Mouse (Mus musculus): ENCODE data around the gene Olfr374. TPM values are rescaled to one million over a fixed set of nuclear protein-coding genes. Genes with fewer than 3 reads are reported as not detected.

Olfr374 gene
- polyA plus RNA-seq, 1 experiment from 2014 or later: 0.13 TPM

GRCm38 (mm10) chr8:72160707-72161697 is 54.2 kb downstream of the Olfr374 start, which contains the start of gene Rab8a:
Gene Rab8a (plus strand): TSS chr8:72161200.
- H3K9me3 ChIP-seq (ENCODE audit: control insufficient read depth, low read length): no peaks in the 10 kb centered on the region; the same call in 1 of the 2 replicates
- H3K27me3 ChIP-seq (replicated peaks; ENCODE audit: control insufficient read depth, insufficient read depth, low read length): no peaks in the 10 kb centered on the region
- peaks cover 19% of the 10 kb centered on the region for H3K4me1 ChIP-seq (ENCODE audit: control insufficient read depth, insufficient read depth, low read length)
- peak within 1 kb of the TSS; percentile 56 for H3K4me3 ChIP-seq (ENCODE audit: low read length)
- under 1% methylated on average over 82 of the region's 82 CpGs for WGBS
- H3K27ac ChIP-seq (ENCODE audit: low read length): peak within 1 kb of the TSS; percentile 85
- peak; percentile 99 for ATAC-seq
- peak within 1 kb of the TSS; percentile 84 for H3K4me2 ChIP-seq (ENCODE audit: low read depth, low read length)
- peak within 1 kb of the TSS; percentile 79 for H3K9ac ChIP-seq (ENCODE audit: low read depth, low read length)
- peaks cover 6% of the 10 kb centered on the region; the same call in 1 of the 2 replicates for H3K36me3 ChIP-seq (ENCODE audit: control insufficient read depth, insufficient read depth, low read length)

- Histone ChIP-seq H3K36me3 (ENCODE audit: control insufficient read depth, insufficient read depth, low read length) (peaks cover 6% of the 10 kb centered on the region; the same call in 1 of the 2 replicates), H3K4me3 (ENCODE audit: low read length) (peak overlapping the region; percentile 56; the same call in 1 of the 2 replicates), H3K27ac (ENCODE audit: low read length) (no peak overlapping the region), H3K9me3 (ENCODE audit: control insufficient read depth, low read length) (no peaks in the 10 kb centered on the region; the same call in 1 of the 2 replicates), H3K9ac (ENCODE audit: low read depth, low read length) (peak overlapping the region; percentile 79; the same call in 1 of the 2 replicates), H3K4me2 (ENCODE audit: low read depth, low read length) (peak overlapping the region; percentile 69), H3K4me1 (ENCODE audit: control insufficient read depth, insufficient read depth, low read length) (peaks cover 19% of the 10 kb centered on the region), H3K27me3 (replicated peaks; ENCODE audit: control insufficient read depth, insufficient read depth, low read length) (no peaks in the 10 kb centered on the region)
- no peak for ATAC-seq
Measured at GRCm38 (mm10) chr8:72162821-72163220, 56.0 kb downstream of the Olfr374 start.

Other genes starting within 250 kb of the Olfr374 start
- gene Zfp709, start 225.0 kb upstream of the Olfr374 start, polyA plus RNA-seq (2015; fragmentation: Nextera tagmentation; extraction: Ambion mirVana): 4.6 and 5.1 TPM in 2 replicates
- gene Zfp882, start 198.4 kb upstream of the Olfr374 start, polyA plus RNA-seq (2015; fragmentation: Nextera tagmentation; extraction: Ambion mirVana): 3.0 and 3.8 TPM in 2 replicates
- 18.5 and 21.6 TPM in 2 replicates for gene Zfp617, start 198.4 kb upstream of the Olfr374 start, polyA plus RNA-seq (2015; fragmentation: Nextera tagmentation; extraction: Ambion mirVana)
- gene Zfp961, start 156.0 kb upstream of the Olfr374 start, polyA plus RNA-seq (2015; fragmentation: Nextera tagmentation; extraction: Ambion mirVana): 24.9 and 25.0 TPM in 2 replicates
- 3.3 and 3.8 TPM in 2 replicates for gene Cyp4f18, start 97.4 kb upstream of the Olfr374 start, polyA plus RNA-seq (2015; fragmentation: Nextera tagmentation; extraction: Ambion mirVana)
- not detected in 2 replicates for gene Olfr372, start 65.8 kb upstream of the Olfr374 start, polyA plus RNA-seq (2015; fragmentation: Nextera tagmentation; extraction: Ambion mirVana)
- 0.11 and 0.16 TPM in 2 replicates for gene Olfr373, start 23.9 kb upstream of the Olfr374 start, polyA plus RNA-seq (2015; fragmentation: Nextera tagmentation; extraction: Ambion mirVana)
- gene Tpm4, start 27.9 kb downstream of the Olfr374 start, polyA plus RNA-seq (2015; fragmentation: Nextera tagmentation; extraction: Ambion mirVana): 510 and 538 TPM in 2 replicates
- 177 and 178 TPM in 2 replicates for gene Rab8a, start 54.2 kb downstream of the Olfr374 start, polyA plus RNA-seq (2015; fragmentation: Nextera tagmentation; extraction: Ambion mirVana)
- 2.5 and 2.7 TPM in 2 replicates for gene Hsh2d, start 82.6 kb downstream of the Olfr374 start, polyA plus RNA-seq (2015; fragmentation: Nextera tagmentation; extraction: Ambion mirVana)
- gene Cib3, start 105.8 kb downstream of the Olfr374 start, polyA plus RNA-seq (2015; fragmentation: Nextera tagmentation; extraction: Ambion mirVana): not detected in 2 replicates
- gene Gm11034, start 106.6 kb downstream of the Olfr374 start, polyA plus RNA-seq (2015; fragmentation: Nextera tagmentation; extraction: Ambion mirVana): not detected in 2 replicates
- 71.7 and 76.3 TPM in 2 replicates for gene Fam32a, start 112.7 kb downstream of the Olfr374 start, polyA plus RNA-seq (2015; fragmentation: Nextera tagmentation; extraction: Ambion mirVana)
- 105 and 106 TPM in 2 replicates for gene Ap1m1, start 133.0 kb downstream of the Olfr374 start, polyA plus RNA-seq (2015; fragmentation: Nextera tagmentation; extraction: Ambion mirVana)
- 14.3 and 18.9 TPM in 2 replicates for gene Gm10282, start 198.2 kb downstream of the Olfr374 start, polyA plus RNA-seq (2015; fragmentation: Nextera tagmentation; extraction: Ambion mirVana)
- gene Klf2, start 212.0 kb downstream of the Olfr374 start, polyA plus RNA-seq (2015; fragmentation: Nextera tagmentation; extraction: Ambion mirVana): 3.6 and 5.1 TPM in 2 replicates

All from intestine, embryonic 16.5 days (tissue).